Mouse (Mus musculus): ENCODE data around the gene Cryl1. TPM values are rescaled to one million over a fixed set of nuclear protein-coding genes. Genes with fewer than 3 reads are reported as not detected.

The Cryl1 gene
- total RNA-seq, 2 experiments from 2014 or later = 34.9 to 38.5 TPM

GRCm38 (mm10) chr14:57268344-57268743 is 130.0 kb downstream of the Cryl1 start:
- no peak for ATAC-seq (replicated peaks; ENCODE audit: low FRiP score, low TSS enrichment, poor library complexity, severe bottlenecking)

GRCm38 (mm10) chr14:57263943-57264342 is 134.4 kb downstream of the Cryl1 start:
- ATAC-seq (replicated peaks; ENCODE audit: low FRiP score, low TSS enrichment, poor library complexity, severe bottlenecking) = no peak

- no peak for ATAC-seq (replicated peaks; ENCODE audit: low FRiP score, low TSS enrichment, poor library complexity, severe bottlenecking)
Measured at GRCm38 (mm10) chr14:57259341-57259740, 139.0 kb downstream of the Cryl1 start.

- no peak for ATAC-seq (replicated peaks; ENCODE audit: low FRiP score, low TSS enrichment, poor library complexity, severe bottlenecking)
Measured at GRCm38 (mm10) chr14:57248661-57249060, 149.7 kb downstream of the Cryl1 start.

GRCm38 (mm10) chr14:57246575-57246974 is 151.8 kb downstream of the Cryl1 start:
- no peak for ATAC-seq (replicated peaks; ENCODE audit: low FRiP score, low TSS enrichment, poor library complexity, severe bottlenecking)

GRCm38 (mm10) chr14:57242978-57243377 is 155.4 kb downstream of the Cryl1 start:
- no peak for ATAC-seq (replicated peaks; ENCODE audit: low FRiP score, low TSS enrichment, poor library complexity, severe bottlenecking)

GRCm38 (mm10) chr14:57235276-57235675 is 163.1 kb downstream of the Cryl1 start:
- ATAC-seq (replicated peaks; ENCODE audit: low FRiP score, low TSS enrichment, poor library complexity, severe bottlenecking) = no peak

- no peak for ATAC-seq (replicated peaks; ENCODE audit: low FRiP score, low TSS enrichment, poor library complexity, severe bottlenecking)
Measured at GRCm38 (mm10) chr14:57234711-57235110, 163.6 kb downstream of the Cryl1 start.

GRCm38 (mm10) chr14:57230264-57231015 is 167.9 kb downstream of the Cryl1 start:
- no peak for ATAC-seq (replicated peaks; ENCODE audit: low FRiP score, low TSS enrichment, poor library complexity, severe bottlenecking)

Other genes starting within 250 kb of the Cryl1 start
- gene Ift88, start 25.5 kb upstream of the Cryl1 start, total RNA-seq (2014; fragmentation: Nextera tagmentation) = 5.7 and 6.0 TPM in 2 replicates
- gene Ift88, start 25.5 kb upstream of the Cryl1 start, total RNA-seq (2017) = 7.2 and 13.5 TPM in 2 replicates
- not detected in 2 replicates for gene Il17d, start 126.2 kb upstream of the Cryl1 start, total RNA-seq (2014; fragmentation: Nextera tagmentation)
- gene Il17d, start 126.2 kb upstream of the Cryl1 start, total RNA-seq (2017) = not detected in 2 replicates
- 42.2 and 46.4 TPM in 2 replicates for gene Eef1akmt1, start 173.1 kb upstream of the Cryl1 start, total RNA-seq (2014; fragmentation: Nextera tagmentation)
- 14.7 and 18.2 TPM in 2 replicates for gene Eef1akmt1, start 173.1 kb upstream of the Cryl1 start, total RNA-seq (2017)

Measured in megakaryocyte-erythroid progenitor cell, adult 5-6 weeks (primary cell).